Mouse (Mus musculus) hindbrain, postnatal 0 days (tissue): Measurements from ENCODE around the gene Foxk1. TPM values are rescaled to one million over a fixed set of nuclear protein-coding genes. Genes with fewer than 3 reads are reported as not detected.

Experiments used
- ATAC-seq: fragments of 200-750 bp; cut with Nextera tagmentation; 2 replicates; pipeline ENCODE4 v1.8.0; 2017; ENCODE audit warnings: mild to moderate bottlenecking, moderate TSS enrichment, moderate library complexity
- DNase-seq: peaks from one replicate; pipeline ENCODE4 v3.0.0-alpha.2; 2015; ENCODE audit warnings: low spot score
- H3K27ac ChIP-seq: fragments of 300-500 bp; sonication (generic); 2 replicates; pipeline ENCODE4 v1.5.1; 2014; ENCODE audit warnings: mild to moderate bottlenecking
- H3K27me3 ChIP-seq: fragments of 300-500 bp; sonication (generic); 2 replicates; pipeline ENCODE4 v1.6.1; 2014; ENCODE audit warnings: low read length, mixed read lengths; ENCODE audit not compliant: insufficient read depth
- H3K36me3 ChIP-seq: fragments of 300-500 bp; sonication (generic); 2 replicates; pipeline ENCODE4 v1.6.1; 2014; ENCODE audit warnings: low read length, mixed read lengths; ENCODE audit not compliant: insufficient read depth
- H3K4me1 ChIP-seq: fragments of 300-500 bp; sonication (generic); 2 replicates; pipeline ENCODE4 v1.6.1; 2014; ENCODE audit warnings: antibody characterized with exemption, low read length, mixed read lengths; ENCODE audit not compliant: insufficient read depth
- H3K4me2 ChIP-seq: fragments of 300-500 bp; sonication (generic); 2 replicates; pipeline ENCODE4 v1.6.1; 2014; ENCODE audit warnings: low read depth, mild to moderate bottlenecking, low read length, moderate library complexity, mixed read lengths
- H3K4me3 ChIP-seq: fragments of 300-500 bp; sonication (generic); 2 replicates; pipeline ENCODE4 v1.5.1; 2014; ENCODE audit warnings: low read length
- H3K9ac ChIP-seq: fragments of 300-500 bp; sonication (generic); replicated peaks from 2 replicates; pipeline ENCODE4 v1.6.1; 2014; ENCODE audit warnings: mild to moderate bottlenecking, low read length, moderate library complexity, mixed read lengths
- H3K9me3 ChIP-seq: fragments of 300-500 bp; sonication (generic); 2 replicates; pipeline ENCODE4 v1.6.1; 2016; ENCODE audit warnings: low read length, mixed read lengths
- CTCF ChIP-seq: IDR thresholded peaks from 2 replicates; pipeline ENCODE4 v1.5.1; 2016; ENCODE audit warnings: antibody characterized with exemption, control low read depth, low read depth
- WGBS: fragments of 180-500 bp; shearing (Covaris S2); extraction: QIAGEN DNeasy Blood & Tissue Kit; methylation state at CpG from one replicate; pipeline ENCODE4 v1.1.7; 2014; 5-methylcytosine and 5-hydroxymethylcytosine counted together
- polyA plus RNA-seq: library from polyadenylated mRNA; unstranded; fragments of >200 nt; fragmentation: Nextera tagmentation; extraction: Ambion mirVana; gene quantifications from 2 replicates; pipeline ENCODE4 v1.2.1, GENCODE M21; 2015
- total RNA-seq: library from RNA; depleted of rRNA; stranded (reverse); fragments of >200 nt; gene quantifications from 2 replicates; pipeline ENCODE4 v1.2.3, GENCODE M21; 2014

The Foxk1 gene
- total and polyA plus RNA-seq, 2 experiments from 2014 or later = 4.6 to 23.3 TPM

DNA sequence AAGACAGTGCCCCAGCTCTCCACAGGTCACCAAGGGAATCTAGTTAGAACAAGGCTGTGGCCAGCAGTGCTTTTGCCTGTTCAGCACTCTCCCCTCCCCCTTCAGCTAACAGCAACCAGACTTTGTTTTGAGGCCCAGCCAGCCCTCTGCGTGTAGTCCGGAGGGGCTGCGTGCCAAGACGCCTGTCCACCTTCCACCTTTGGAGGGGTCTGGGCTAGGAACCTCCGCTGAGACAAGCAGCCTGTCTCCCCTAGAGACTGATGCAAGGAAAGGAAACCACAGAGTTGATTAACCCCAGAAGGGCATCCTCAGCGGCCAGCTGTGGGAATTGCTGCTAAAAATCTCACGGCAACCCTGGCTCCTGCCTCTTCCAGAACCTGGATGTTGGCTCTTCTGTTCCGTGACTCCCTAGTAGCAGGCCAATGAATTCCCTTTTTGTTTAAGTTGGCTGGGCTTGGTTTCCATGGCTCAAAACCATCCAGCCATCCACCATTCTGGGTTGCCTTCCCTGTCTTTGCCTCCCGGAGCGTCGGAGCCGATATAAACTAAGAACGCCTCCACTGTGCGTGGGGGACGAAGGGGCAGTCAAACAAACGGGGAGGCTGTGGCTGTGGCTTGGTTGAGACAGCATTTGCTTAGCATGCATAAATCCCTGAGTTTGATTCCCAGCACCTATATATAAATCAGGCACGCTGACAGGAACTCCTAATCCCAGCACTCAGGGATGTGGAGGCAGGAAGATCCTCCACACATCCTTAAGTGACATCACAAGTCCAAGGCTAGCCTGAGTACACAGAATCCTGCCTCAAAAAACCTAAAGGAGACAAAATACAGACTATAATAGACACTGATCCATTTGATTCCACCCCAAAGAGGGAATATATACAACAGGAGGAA lies 14.3 kb upstream of the Foxk1 start:
- Histone ChIP-seq H3K36me3 (no peaks in the 10 kb centered on the region), H3K27me3 (no peaks in the 10 kb centered on the region), H3K9ac (no peak overlapping the region), H3K4me1 (peaks cover 18% of the 10 kb centered on the region), H3K4me2 (peak overlapping the region; percentile 26), H3K4me3 (no peak overlapping the region), H3K27ac (peak overlapping the region; percentile 37; the same call in 1 of the 2 replicates), H3K9me3 (no peaks in the 10 kb centered on the region)
- WGBS = 17% methylated on average over 17 of the region's 17 CpGs
- peak; percentile 46 for TF ChIP-seq CTCF
- DNase-seq (peak; percentile 75), ATAC-seq (peak; percentile 88)

DNA sequence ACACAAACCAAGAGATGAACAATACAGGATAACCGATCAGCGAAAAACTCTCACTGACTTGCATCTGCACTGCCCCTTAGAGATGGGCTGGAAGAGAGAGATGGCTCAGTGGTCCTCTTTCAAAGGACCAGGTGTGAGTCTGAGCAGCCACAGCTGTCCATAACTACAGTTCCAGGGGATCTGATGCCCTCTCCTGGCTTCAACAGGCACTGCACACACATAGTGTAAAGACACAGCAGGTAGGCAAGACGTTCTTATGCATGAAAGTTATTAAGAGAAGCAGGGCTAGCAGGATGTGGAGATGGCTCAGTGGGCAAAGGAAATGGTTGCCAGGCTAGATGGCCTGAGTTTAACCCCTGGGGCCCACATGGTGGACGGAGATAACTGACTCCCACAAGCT lies 13.6 kb upstream of the Foxk1 start:
- WGBS = 69% methylated on average over 4 of the region's 4 CpGs
- Histone ChIP-seq H3K4me3 (no peak overlapping the region), H3K9me3 (no peaks in the 10 kb centered on the region), H3K36me3 (no peaks in the 10 kb centered on the region), H3K27me3 (no peaks in the 10 kb centered on the region), H3K27ac (peak overlapping the region; percentile 37; the same call in 1 of the 2 replicates), H3K4me2 (no peak overlapping the region), H3K9ac (no peak overlapping the region), H3K4me1 (peaks cover 18% of the 10 kb centered on the region)
- peak; percentile 80 for TF ChIP-seq CTCF
- ATAC-seq = no peak
- DNase-seq = peak; percentile 51

DNA sequence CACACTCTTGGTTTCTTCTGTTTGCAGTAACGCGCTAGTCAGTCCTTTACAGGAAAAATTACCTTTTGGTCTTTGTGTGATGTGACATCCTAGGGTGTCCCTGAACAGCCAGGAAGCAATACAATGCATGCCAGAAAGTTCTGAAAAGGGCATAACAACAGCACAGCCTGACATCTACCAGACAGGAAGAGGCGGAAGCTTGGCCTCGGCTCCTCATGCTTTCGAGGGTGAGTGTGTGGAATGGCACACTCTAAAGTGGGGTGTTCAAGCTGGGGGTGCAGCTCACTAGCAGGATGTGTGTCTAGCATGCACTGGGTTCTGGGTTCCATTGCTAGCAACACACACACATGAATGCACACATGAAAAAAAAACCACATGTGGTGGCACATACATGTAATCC lies 9.6 kb upstream of the Foxk1 start:
- Histone ChIP-seq H3K27me3 (no peaks in the 10 kb centered on the region), H3K4me3 (no peak overlapping the region), H3K4me1 (0 out of 2 replicates have a peak, but pooled peaks cover 5% of the 10 kb centered on the region), H3K27ac (no peak overlapping the region), H3K9ac (no peak overlapping the region), H3K9me3 (no peaks in the 10 kb centered on the region), H3K36me3 (no peaks in the 10 kb centered on the region), H3K4me2 (no peak overlapping the region)
- no peak for DNase-seq
- ATAC-seq = no peak
- 32% methylated on average over 5 of the region's 5 CpGs for WGBS
- no peak for TF ChIP-seq CTCF

DNA sequence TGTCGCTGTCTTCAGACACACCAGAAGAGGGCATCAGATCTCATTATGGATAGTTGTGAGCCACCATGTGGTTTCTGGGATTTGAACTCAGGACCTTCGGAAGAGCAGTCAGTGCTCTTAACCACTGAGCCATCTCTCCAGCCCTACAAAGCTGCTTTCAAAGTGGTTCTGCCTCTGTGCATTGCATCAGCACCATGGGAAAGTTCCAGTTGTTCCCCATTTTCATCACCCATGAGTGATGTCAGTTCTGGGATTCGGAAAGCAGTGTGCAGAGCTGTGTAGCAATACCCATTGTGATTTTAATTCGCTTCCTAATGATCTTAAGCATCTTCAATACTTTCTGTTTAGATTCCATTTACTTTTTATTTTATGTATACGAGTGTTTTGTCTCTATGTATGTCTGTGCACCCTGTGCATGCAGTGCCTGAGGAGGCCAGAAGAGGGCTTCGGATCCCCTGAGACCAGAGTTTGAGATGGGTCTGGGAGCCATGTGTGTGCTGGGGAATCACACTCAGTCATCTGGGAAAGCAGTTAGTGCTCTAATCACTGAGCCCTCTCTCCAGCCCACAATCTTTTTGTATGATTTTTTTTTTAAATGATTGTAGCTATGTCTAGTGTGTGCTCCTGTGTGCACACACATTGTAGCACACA lies 6.6 kb upstream of the Foxk1 start:
- no peak for DNase-seq
- no peak for ATAC-seq
- Histone ChIP-seq H3K27me3 (no peaks in the 10 kb centered on the region), H3K4me3 (no peak overlapping the region), H3K36me3 (no peaks in the 10 kb centered on the region), H3K9ac (no peak overlapping the region), H3K27ac (no peak overlapping the region), H3K9me3 (no peaks in the 10 kb centered on the region), H3K4me2 (no peak overlapping the region), H3K4me1 (no peaks in the 10 kb centered on the region)
- peak; percentile 52 for TF ChIP-seq CTCF
- 95% methylated on average over 6 of the region's 6 CpGs for WGBS

DNA sequence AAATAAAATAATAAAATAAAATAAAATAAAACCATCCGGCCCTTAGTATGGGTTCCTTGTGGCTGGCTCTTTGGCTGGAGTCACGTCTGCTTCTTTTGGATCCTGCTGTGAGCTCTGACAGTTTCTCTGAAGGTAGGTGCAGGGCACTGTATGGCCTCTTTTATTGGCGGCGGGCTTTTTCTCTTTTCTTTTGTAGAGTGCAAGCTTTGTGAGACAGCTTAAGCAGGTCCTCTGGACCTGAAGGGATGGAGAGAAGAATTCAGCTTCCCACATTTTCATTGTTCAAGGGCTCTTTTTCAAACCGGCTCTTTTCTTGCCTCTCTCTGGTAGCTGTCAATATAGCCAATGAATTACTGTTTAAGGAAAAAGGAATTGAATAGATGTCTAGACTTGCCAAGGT lies 5.4 kb upstream of the Foxk1 start:
- Histone ChIP-seq H3K9ac (no peak overlapping the region), H3K9me3 (no peaks in the 10 kb centered on the region), H3K27ac (no peak overlapping the region), H3K4me3 (no peak overlapping the region), H3K4me1 (peaks cover 6% of the 10 kb centered on the region), H3K36me3 (no peaks in the 10 kb centered on the region), H3K4me2 (no peak overlapping the region), H3K27me3 (no peaks in the 10 kb centered on the region)
- no peak for TF ChIP-seq CTCF
- DNase-seq = no peak
- ATAC-seq = no peak
- WGBS = 13% methylated on average over 5 of the region's 5 CpGs

DNA sequence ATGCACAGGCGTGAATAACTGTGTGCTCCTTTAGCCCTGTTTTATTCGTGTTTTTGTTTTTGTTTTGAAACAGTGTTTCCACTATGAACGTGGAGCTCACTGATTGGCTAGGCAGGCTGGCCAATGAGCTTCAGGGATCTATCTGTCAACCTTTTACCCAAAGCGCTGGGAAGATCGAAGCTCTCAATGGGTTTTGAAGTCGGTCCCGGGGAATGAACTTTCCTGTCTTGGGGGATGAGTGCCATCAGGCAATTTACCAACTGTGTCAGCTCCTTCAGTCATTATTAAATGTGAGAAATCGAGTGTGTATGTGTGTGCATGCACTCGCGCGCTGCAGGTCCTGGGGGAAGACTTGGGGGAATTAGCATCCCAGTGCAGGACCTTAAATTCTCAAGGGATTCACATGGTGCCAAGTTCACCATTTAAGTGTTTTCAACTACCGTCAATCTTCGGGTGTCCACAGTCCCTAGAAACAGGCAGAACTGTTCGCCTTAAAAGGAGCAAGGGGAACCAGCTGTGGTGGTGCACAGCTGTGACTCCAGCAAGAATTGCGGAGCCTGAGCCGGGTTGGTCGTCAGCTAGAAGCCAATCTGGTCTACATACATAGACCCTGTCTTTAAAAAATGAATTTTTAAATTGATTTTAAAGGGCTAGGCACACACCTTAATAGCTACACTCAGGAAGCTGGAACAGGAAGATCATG lies 965 bp upstream of the Foxk1 start:
- H3K36me3 ChIP-seq = no peaks in the 10 kb centered on the region
- no peaks in the 10 kb centered on the region for H3K27me3 ChIP-seq
- H3K27ac ChIP-seq = peak overlapping the region; percentile 34; the same call in 1 of the 2 replicates
- peak; percentile 45 for DNase-seq
- no peaks in the 10 kb centered on the region for H3K9me3 ChIP-seq
- ATAC-seq = no peak
- TF ChIP-seq CTCF = no peak
- WGBS = 20% methylated on average over 17 of the region's 17 CpGs
- peak overlapping the region; percentile 93 for H3K4me2 ChIP-seq
- H3K4me1 ChIP-seq = peaks cover 25% of the 10 kb centered on the region
- H3K4me3 ChIP-seq = peak overlapping the region; percentile 80
- H3K9ac ChIP-seq = peak overlapping the region; percentile 88; the same call in 1 of the 2 replicates
